Mouse (Mus musculus): ENCODE results near the gene Trpc7. TPM values are rescaled to one million over a fixed set of nuclear protein-coding genes. Genes with fewer than 3 reads are reported as not detected.

The Trpc7 gene
- polyA plus RNA-seq, 1 experiment, result 0.01 TPM

DNA sequence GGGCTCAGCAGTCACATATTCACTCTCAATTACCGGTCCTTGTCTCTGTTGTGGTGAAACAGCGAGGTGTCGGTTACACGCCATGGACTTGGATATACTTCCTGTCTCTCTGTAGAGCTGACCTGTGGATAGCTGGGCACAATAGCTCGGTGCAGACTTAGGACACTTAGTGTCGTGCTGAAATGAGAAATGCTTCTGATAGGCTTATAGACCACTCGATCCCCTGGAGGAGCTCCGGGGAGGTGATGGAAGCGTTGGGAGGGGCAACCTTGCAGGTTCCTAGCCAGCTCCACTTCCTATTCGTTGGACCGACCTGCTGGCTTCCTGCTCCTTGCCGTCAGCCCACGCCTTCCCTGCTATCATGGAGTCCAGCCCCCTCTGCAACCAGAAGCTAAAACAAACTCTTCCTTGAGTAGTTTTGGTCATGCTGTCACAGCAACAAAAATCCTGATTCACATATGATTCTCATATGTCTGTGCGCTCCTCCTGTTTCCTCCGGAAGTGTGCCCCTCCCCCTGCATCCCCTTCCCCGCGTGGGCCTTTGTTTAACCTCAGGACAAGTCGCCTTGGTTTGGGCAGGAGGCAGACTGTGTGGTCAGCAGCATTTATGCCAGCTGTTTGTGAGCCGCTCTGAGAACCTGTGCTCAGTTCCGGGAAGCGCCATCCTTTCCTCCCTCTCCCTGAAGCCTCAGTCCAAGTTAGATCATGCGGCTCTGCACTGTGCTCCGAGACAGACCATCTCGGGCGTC is 130.3 kb downstream of the Trpc7 start:
- no peak overlapping the region for H3K4me3 ChIP-seq (ENCODE audit: insufficient read depth, poor library complexity, severe bottlenecking)
- no peaks in the 10 kb centered on the region for H3K79me3 ChIP-seq (ENCODE audit: low read depth)
- no peak for TF ChIP-seq MYOG (IDR thresholded peaks at IDR 0.05; ENCODE audit: control insufficient read depth, extremely low read depth, insufficient read length)
- TF ChIP-seq MYOD1 (IDR thresholded peaks at IDR 0.05; ENCODE audit: control insufficient read depth, insufficient read length, low read depth), result no peak
- TF ChIP-seq USF1 (IDR thresholded peaks at IDR 0.05; ENCODE audit: low read depth), result no peak
- no peak for TF ChIP-seq CTCF (IDR thresholded peaks at IDR 0.05; ENCODE audit: control insufficient read depth, insufficient read depth, insufficient read length)
- no peak for TF ChIP-seq FOSL1 (IDR thresholded peaks at IDR 0.05; ENCODE audit: insufficient read depth, low read length, poor library complexity, severe bottlenecking)
- TF ChIP-seq MAX (IDR thresholded peaks at IDR 0.05), result no peak
- TF ChIP-seq CEBPB (IDR thresholded peaks at IDR 0.05; ENCODE audit: low read depth), result no peak
- no peaks in the 10 kb centered on the region for H3K27me3 ChIP-seq (ENCODE audit: control insufficient read depth, insufficient read depth, insufficient read length)
- no peaks in the 10 kb centered on the region for H3K79me2 ChIP-seq (ENCODE audit: control insufficient read depth, insufficient read depth)
- no peak overlapping the region for H3ac ChIP-seq (ENCODE audit: control insufficient read depth, insufficient read length, low read depth)
- H3K36me3 ChIP-seq (ENCODE audit: control insufficient read depth, insufficient read depth), result no peaks in the 10 kb centered on the region

DNA sequence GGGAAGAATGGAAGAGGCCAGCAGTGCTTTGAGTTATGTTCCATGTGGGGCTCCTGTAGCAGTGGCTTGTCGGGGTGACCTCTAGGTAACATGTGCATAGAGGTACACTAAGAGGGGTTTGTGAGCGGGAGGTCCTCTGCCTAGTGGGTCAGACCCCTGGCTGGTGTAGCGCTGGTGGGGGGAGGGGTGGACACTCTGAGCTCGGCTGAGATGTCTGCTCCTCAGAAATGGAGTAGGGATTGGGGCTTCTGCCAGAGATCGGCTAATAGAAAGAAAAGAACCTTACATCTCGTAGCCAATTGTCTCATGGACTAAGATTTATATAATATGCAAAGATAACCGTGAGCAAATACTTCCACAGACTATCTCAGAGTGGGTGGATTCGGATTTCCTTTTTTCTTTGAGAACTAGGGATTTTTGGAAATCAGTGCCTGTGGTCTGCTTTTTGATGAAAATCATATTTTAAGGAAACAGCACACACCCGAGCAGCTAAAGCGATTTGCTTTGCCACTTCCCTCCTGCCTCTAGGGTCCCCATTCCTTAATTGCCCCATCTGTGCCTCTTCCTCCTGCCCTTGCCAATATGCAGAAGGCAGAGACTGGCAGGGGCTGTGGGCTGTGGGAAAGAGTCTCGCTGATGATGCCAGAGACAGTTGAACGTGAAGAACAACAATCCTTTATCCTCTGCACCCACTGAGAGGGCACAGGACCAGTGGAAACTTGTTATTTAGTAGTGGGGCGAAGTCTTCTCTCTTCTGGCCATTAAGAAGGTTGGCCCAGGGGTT is 133.2 kb downstream of the Trpc7 start:
- Histone ChIP-seq H3K36me3 (ENCODE audit: control insufficient read depth, insufficient read depth) (no peaks in the 10 kb centered on the region), H3ac (ENCODE audit: control insufficient read depth, insufficient read length, low read depth) (no peak overlapping the region), H3K27me3 (ENCODE audit: control insufficient read depth, insufficient read depth, insufficient read length) (no peaks in the 10 kb centered on the region), H3K79me2 (ENCODE audit: control insufficient read depth, insufficient read depth) (no peaks in the 10 kb centered on the region), H3K79me3 (ENCODE audit: low read depth) (no peaks in the 10 kb centered on the region), H3K4me3 (ENCODE audit: insufficient read depth, poor library complexity, severe bottlenecking) (no peak overlapping the region)
- TF ChIP-seq CTCF (IDR thresholded peaks at IDR 0.05; ENCODE audit: control insufficient read depth, insufficient read depth, insufficient read length) (no peak), MYOD1 (IDR thresholded peaks at IDR 0.05; ENCODE audit: control insufficient read depth, insufficient read length, low read depth) (no peak), CEBPB (IDR thresholded peaks at IDR 0.05; ENCODE audit: low read depth) (no peak), FOSL1 (IDR thresholded peaks at IDR 0.05; ENCODE audit: insufficient read depth, low read length, poor library complexity, severe bottlenecking) (no peak), MAX (IDR thresholded peaks at IDR 0.05) (no peak), USF1 (IDR thresholded peaks at IDR 0.05; ENCODE audit: low read depth) (no peak)

DNA sequence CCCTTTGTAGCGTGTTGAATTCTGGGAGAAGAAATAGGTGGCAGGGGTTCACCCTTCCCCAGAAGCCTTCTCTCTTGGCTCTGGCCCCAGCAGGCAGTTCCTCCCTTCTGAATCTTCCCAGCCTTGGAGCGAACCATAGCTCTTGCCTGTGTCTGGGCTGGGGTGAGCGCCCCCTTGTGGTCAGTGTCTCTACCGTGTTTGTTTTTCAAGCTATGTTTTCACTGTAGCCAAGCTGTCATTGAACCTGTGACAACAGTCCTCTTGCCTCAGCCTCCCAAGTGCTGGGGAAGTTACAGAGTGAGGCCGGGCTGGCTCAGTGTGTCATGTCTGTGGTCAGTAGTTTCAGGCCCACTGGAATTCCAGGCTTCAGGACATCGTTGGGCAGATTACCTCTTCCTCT is 137.3 kb downstream of the Trpc7 start:
- Histone ChIP-seq H3K36me3 (ENCODE audit: control insufficient read depth, insufficient read depth) (no peaks in the 10 kb centered on the region), H3K79me3 (ENCODE audit: low read depth) (no peaks in the 10 kb centered on the region), H3ac (ENCODE audit: control insufficient read depth, insufficient read length, low read depth) (no peak overlapping the region), H3K79me2 (ENCODE audit: control insufficient read depth, insufficient read depth) (no peaks in the 10 kb centered on the region), H3K27me3 (ENCODE audit: control insufficient read depth, insufficient read depth, insufficient read length) (no peaks in the 10 kb centered on the region), H3K4me3 (ENCODE audit: insufficient read depth, poor library complexity, severe bottlenecking) (no peak overlapping the region)
- TF ChIP-seq CTCF (IDR thresholded peaks at IDR 0.05; ENCODE audit: control insufficient read depth, insufficient read depth, insufficient read length), result peak; percentile 39
- no peak for TF ChIP-seq MAX (IDR thresholded peaks at IDR 0.05)

DNA sequence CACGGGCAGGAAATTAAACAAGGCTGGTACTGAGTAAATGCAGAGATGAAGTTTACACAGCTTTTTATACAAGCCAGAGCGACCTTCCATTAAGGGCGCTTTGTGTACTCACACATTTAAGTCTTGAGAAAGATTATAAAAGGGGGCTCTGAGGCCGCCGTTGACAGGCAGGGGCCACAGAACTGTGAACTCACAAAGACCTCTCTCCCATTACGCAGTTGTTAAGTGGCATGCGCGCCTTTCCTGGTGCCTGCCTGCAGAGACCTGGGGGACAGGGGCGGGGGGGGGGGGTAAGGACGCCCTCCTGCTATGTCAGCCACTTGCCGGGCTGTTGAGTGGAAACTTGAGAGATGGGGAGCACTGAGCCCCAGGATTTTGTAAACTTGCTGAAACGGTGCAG is 138.6 kb downstream of the Trpc7 start:
- no peaks in the 10 kb centered on the region for H3K27me3 ChIP-seq (ENCODE audit: control insufficient read depth, insufficient read depth, insufficient read length)
- H3K36me3 ChIP-seq (ENCODE audit: control insufficient read depth, insufficient read depth), result no peaks in the 10 kb centered on the region
- no peaks in the 10 kb centered on the region for H3K79me2 ChIP-seq (ENCODE audit: control insufficient read depth, insufficient read depth)
- TF ChIP-seq MAX (IDR thresholded peaks at IDR 0.05), result no peak
- H3K4me3 ChIP-seq (ENCODE audit: insufficient read depth, poor library complexity, severe bottlenecking), result no peak overlapping the region
- no peaks in the 10 kb centered on the region for H3K79me3 ChIP-seq (ENCODE audit: low read depth)
- H3ac ChIP-seq (ENCODE audit: control insufficient read depth, insufficient read length, low read depth), result no peak overlapping the region

GRCm38 (mm10) chr13:56755871-56756270 is 139.9 kb downstream of the Trpc7 start:
- Histone ChIP-seq H3K36me3 (ENCODE audit: control insufficient read depth, insufficient read depth) (no peaks in the 10 kb centered on the region), H3K4me3 (ENCODE audit: insufficient read depth, poor library complexity, severe bottlenecking) (no peak overlapping the region), H3K27me3 (ENCODE audit: control insufficient read depth, insufficient read depth, insufficient read length) (no peaks in the 10 kb centered on the region), H3ac (ENCODE audit: control insufficient read depth, insufficient read length, low read depth) (no peak overlapping the region), H3K79me3 (ENCODE audit: low read depth) (no peaks in the 10 kb centered on the region), H3K79me2 (ENCODE audit: control insufficient read depth, insufficient read depth) (no peaks in the 10 kb centered on the region)
- TF ChIP-seq MYOG (IDR thresholded peaks at IDR 0.05; ENCODE audit: control insufficient read depth, extremely low read depth, insufficient read length) (no peak), CTCF (IDR thresholded peaks at IDR 0.05; ENCODE audit: control insufficient read depth, insufficient read depth, insufficient read length) (no peak)

- Histone ChIP-seq H3K79me3 (ENCODE audit: low read depth) (no peaks in the 10 kb centered on the region), H3K79me2 (ENCODE audit: control insufficient read depth, insufficient read depth) (no peaks in the 10 kb centered on the region), H3K27me3 (ENCODE audit: control insufficient read depth, insufficient read depth, insufficient read length) (no peaks in the 10 kb centered on the region), H3K4me3 (ENCODE audit: insufficient read depth, poor library complexity, severe bottlenecking) (no peak within 1 kb of the TSS), H3ac (ENCODE audit: control insufficient read depth, insufficient read length, low read depth) (no peak within 1 kb of the TSS), H3K36me3 (ENCODE audit: control insufficient read depth, insufficient read depth) (no peaks in the 10 kb centered on the region)
- no peak for TF ChIP-seq CEBPB (IDR thresholded peaks at IDR 0.05; ENCODE audit: low read depth)
- TF ChIP-seq CTCF (IDR thresholded peaks at IDR 0.05; ENCODE audit: control insufficient read depth, insufficient read depth, insufficient read length), result no peak
- TF ChIP-seq FOSL1 (IDR thresholded peaks at IDR 0.05; ENCODE audit: insufficient read depth, low read length, poor library complexity, severe bottlenecking), result no peak
- TF ChIP-seq USF1 (IDR thresholded peaks at IDR 0.05; ENCODE audit: low read depth), result no peak
- TF ChIP-seq MYOD1 (IDR thresholded peaks at IDR 0.05; ENCODE audit: control insufficient read depth, insufficient read length, low read depth), result no peak
- TF ChIP-seq MYOG (IDR thresholded peaks at IDR 0.05; ENCODE audit: control insufficient read depth, extremely low read depth, insufficient read length), result no peak
- TF ChIP-seq MAX (IDR thresholded peaks at IDR 0.05), result no peak
Measured at GRCm38 (mm10) chr13:56753192-56753951, 142.4 kb downstream of the Trpc7 start, which contains the start of gene Gm45623. Gene Gm45623, minus strand, starts transcription at chr13:56753827.
